Mouse (Mus musculus) intestine, embryonic 14.5 days (tissue): ENCODE measurements around the gene Ttc25. TPM values are rescaled to one million over a fixed set of nuclear protein-coding genes. Genes with fewer than 3 reads are reported as not detected.
A peak's percentile ranks its signal among the peaks of the same experiment; 100 is the strongest.

Experiments used
- ATAC-seq: fragments of 200-750 bp; cut with Nextera tagmentation; replicated peaks from 2 replicates; pipeline ENCODE4 v1.8.0; 2017; ENCODE audit warnings: low read depth, moderate number of reproducible peaks, moderate TSS enrichment, moderate library complexity; ENCODE audit not compliant: low FRiP score, low TSS enrichment
- DNase-seq: peaks from one replicate; pipeline ENCODE4 v3.0.0-alpha.2; 2018; ENCODE audit warnings: low spot score
- H3K27ac ChIP-seq: fragments of 300-500 bp; sonication (generic); 2 replicates; pipeline ENCODE4 v1.5.1; 2014; ENCODE audit warnings: low read depth, mild to moderate bottlenecking, control low read depth
- H3K27me3 ChIP-seq: fragments of 300-500 bp; sonication (generic); replicated peaks from 2 replicates; pipeline ENCODE4 v1.6.1; 2014; ENCODE audit warnings: low read length, control low read depth; ENCODE audit not compliant: control insufficient read depth, insufficient read depth
- H3K36me3 ChIP-seq: fragments of 300-500 bp; sonication (generic); 2 replicates; pipeline ENCODE4 v1.6.1; 2014; ENCODE audit warnings: low read length, control low read depth; ENCODE audit not compliant: control insufficient read depth, insufficient read depth
- H3K4me1 ChIP-seq: fragments of 300-500 bp; sonication (generic); replicated peaks from 2 replicates; pipeline ENCODE4 v1.6.1; 2014; ENCODE audit warnings: low read length, control low read depth, mixed read lengths; ENCODE audit not compliant: control insufficient read depth, insufficient read depth
- H3K4me2 ChIP-seq: fragments of 300-500 bp; sonication (generic); 2 replicates; pipeline ENCODE4 v1.6.1; 2014; ENCODE audit warnings: low read length
- H3K4me3 ChIP-seq: fragments of 300-500 bp; sonication (generic); 2 replicates; pipeline ENCODE4 v1.5.1; 2014; ENCODE audit warnings: low read depth, low read length, control low read depth, mixed read lengths
- H3K9ac ChIP-seq: fragments of 300-500 bp; sonication (generic); 2 replicates; pipeline ENCODE4 v1.6.1; 2014; ENCODE audit warnings: mild to moderate bottlenecking, low read length
- H3K9me3 ChIP-seq: fragments of 300-500 bp; sonication (generic); 2 replicates; pipeline ENCODE4 v1.6.1; 2016; ENCODE audit warnings: low read length, control low read depth; ENCODE audit not compliant: control insufficient read depth
- WGBS: fragments of 180-500 bp; shearing (Covaris S2); extraction: QIAGEN DNeasy Blood & Tissue Kit; methylation state at CpG from one replicate; pipeline ENCODE4 v1.1.7; 2014; 5-methylcytosine and 5-hydroxymethylcytosine counted together
- polyA plus RNA-seq: library from polyadenylated mRNA; unstranded; fragments of >200 nt; fragmentation: Nextera tagmentation; extraction: Ambion mirVana; gene quantifications from 2 replicates; pipeline ENCODE4 v1.2.1, GENCODE M21; 2014

Gene Ttc25
- polyA plus RNA-seq, 1 experiment from 2014 or later: 0.46 TPM

DNA sequence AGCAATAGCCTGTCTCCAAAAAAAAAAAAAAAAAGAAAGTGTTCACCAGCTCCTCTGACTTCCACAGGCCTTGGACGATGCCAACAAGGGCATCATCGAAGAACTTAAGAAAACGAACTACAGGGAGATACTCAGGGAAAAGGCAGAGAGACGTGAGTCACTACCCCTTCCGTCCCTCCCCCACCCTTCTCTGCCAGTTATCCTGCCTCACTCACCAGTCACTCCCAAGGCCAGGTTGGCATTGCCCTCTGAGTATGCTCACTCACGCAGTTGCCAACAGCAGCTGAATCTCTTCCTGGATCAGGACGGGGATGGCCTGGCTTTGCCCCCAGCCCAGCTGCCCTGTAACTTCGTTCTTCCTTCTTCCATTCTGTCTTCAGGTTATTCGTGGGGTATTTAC is 24.4 kb downstream of the Ttc25 start:
- whole genome bisulfite sequencing: 71% methylated on average over 9 of the region's 9 CpGs
- no peak overlapping the region for H3K9ac ChIP-seq
- no peaks in the 10 kb centered on the region for H3K9me3 ChIP-seq
- no peak overlapping the region for H3K27ac ChIP-seq
- no peak for ATAC-seq
- peaks cover 8% of the 10 kb centered on the region; the same call in 1 of the 2 replicates for H3K4me1 ChIP-seq
- no peaks in the 10 kb centered on the region for H3K36me3 ChIP-seq
- peaks cover 13% of the 10 kb centered on the region; the same call in 1 of the 2 replicates for H3K27me3 ChIP-seq
- no peak overlapping the region for H3K4me3 ChIP-seq
- DNase-seq: no peak
- no peak overlapping the region for H3K4me2 ChIP-seq

DNA sequence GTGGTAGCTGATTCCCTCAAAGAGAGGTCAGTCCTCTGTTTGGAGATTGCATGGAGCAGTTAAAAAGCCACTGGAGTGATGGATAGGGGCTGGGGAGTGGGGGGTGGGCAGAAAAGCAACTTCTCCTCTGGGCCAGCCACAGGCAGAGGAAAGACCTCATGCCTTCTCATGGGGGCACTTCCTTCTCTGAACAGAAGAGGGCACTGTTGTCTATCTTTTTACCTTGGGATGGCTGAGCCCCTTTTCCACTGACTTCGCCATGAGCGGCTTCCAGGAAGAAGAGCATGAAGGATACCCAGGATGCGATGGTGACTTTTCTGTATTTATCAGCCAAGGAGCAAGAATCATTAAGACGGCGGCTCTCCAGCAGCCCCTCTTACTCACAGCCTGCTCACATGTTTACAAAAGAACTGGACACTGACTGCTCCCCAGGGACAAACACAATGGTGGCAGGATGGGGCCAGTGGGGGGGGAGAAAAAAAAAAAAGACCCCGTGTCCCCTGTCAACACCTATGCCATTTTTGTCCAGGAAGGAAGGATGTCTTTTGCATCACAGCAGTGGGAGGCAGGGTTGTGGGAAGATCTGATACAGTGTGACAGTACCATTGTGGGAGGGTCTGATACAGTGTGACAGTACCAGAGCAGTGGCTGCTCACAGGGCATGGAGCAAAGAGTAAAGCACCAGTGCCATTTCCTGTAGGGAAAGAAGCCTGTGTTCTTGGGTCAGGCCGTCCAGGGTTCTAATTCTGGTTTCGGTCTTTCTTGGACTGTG is 25.2 kb downstream of the Ttc25 start:
- H3K27me3 ChIP-seq: peaks cover 13% of the 10 kb centered on the region; the same call in 1 of the 2 replicates
- DNase-seq: peak; percentile 88
- H3K4me2 ChIP-seq: peak overlapping the region; percentile 25
- no peak overlapping the region for H3K9ac ChIP-seq
- 12% methylated on average over 8 of the region's 8 CpGs for WGBS
- no peak for ATAC-seq
- no peaks in the 10 kb centered on the region for H3K9me3 ChIP-seq
- no peak overlapping the region for H3K27ac ChIP-seq
- peaks cover 10% of the 10 kb centered on the region; the same call in 1 of the 2 replicates for H3K4me1 ChIP-seq
- H3K36me3 ChIP-seq: no peaks in the 10 kb centered on the region
- H3K4me3 ChIP-seq: 0 out of 2 replicates have a peak overlapping the region, but pooled peaks have one; percentile 4

DNA sequence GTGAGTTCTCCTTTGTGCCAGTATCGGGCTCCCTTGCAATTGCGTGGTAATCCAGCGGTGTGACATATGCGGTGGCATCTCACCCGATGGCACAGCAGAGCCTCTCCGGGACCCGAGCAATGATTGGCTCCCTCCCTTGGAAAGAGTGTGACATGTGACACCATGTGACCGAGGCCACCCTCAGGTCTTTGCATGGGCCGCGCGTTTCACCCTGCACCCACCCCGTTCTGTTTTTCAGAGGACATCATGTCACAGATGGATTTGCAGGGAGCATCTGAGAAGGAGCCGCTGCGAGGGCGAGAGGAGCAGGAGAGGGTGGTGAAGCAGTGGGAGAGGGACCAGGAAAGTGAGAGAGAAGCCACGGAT is 25.8 kb downstream of the Ttc25 start:
- Histone ChIP-seq H3K4me2 (peak overlapping the region; percentile 25), H3K4me1 (peaks cover 12% of the 10 kb centered on the region; the same call in 1 of the 2 replicates), H3K36me3 (no peaks in the 10 kb centered on the region), H3K9me3 (no peaks in the 10 kb centered on the region), H3K9ac (no peak overlapping the region), H3K4me3 (0 out of 2 replicates have a peak overlapping the region, but pooled peaks have one; percentile 4), H3K27me3 (peaks cover 13% of the 10 kb centered on the region; the same call in 1 of the 2 replicates), H3K27ac (no peak overlapping the region)
- ATAC-seq (no peak), DNase-seq (no peak)
- 12% methylated on average over 16 of the region's 16 CpGs for WGBS

DNA sequence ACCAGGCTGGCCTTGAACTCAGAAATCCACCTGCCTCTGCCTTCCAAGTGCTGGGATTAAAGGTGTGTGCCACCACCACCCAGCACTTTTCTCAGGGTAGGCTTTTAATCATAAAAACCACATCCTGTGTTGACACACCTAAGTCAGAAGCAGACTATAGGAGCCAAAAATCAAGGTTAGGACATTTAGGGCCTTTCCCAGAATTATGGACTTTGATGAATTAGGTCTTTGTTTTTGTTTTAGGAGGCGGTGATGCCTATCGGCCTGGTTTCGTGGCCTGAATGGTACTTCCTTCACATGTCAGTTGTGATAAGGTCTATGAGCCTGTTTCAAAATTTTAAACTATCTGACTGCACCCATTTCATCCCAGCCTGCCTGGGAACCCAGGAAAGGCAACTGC is 28.8 kb downstream of the Ttc25 start:
- Histone ChIP-seq H3K27me3 (peaks cover 13% of the 10 kb centered on the region; the same call in 1 of the 2 replicates), H3K4me1 (peaks cover 12% of the 10 kb centered on the region; the same call in 1 of the 2 replicates), H3K27ac (0 out of 2 replicates have a peak overlapping the region, but pooled peaks have one; percentile 73), H3K9me3 (no peaks in the 10 kb centered on the region), H3K4me3 (peak overlapping the region; percentile 66; the same call in 1 of the 2 replicates), H3K9ac (no peak overlapping the region), H3K36me3 (peaks cover 8% of the 10 kb centered on the region), H3K4me2 (peak overlapping the region; percentile 73)
- DNase-seq (no peak), ATAC-seq (no peak)
- WGBS: 92% methylated on average over 3 of the region's 3 CpGs

DNA sequence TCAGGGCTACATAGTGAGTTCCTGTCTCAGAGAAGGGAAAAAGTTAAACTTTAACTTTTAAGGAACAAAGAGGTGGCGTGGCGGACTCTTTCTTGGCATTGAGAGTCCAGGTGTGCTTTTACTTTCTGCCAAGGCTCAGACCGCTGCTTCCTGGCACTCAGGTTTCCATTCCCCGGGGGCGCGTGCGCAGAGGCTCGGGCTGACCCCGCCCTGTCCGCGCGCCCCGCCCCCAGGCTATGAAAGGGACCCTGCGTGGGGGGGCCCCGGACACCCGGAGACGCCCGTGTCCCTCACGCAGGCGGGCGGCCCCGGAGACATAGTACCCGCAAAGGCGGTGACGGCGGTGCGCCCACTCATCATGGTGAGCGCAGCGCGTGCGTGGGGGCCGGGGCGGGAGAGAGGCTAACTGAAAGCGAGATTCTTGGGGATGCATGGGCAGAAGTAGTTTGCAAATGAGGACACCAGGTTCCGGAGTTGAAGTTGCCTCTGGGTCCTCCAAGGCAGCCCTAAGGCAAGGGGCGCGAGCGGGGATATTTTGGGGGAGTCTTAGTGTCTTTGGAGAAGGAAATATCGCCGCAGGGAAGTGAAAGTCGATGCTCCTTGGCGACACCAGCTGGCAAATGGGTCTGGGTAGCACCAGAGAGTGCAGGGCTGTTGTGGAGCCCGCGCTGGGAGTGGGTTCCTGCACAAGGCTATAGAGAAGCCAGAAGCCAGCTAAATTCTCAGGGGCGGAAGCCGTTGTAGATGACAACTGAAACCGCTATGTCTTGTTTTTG is 29.5 kb downstream of the Ttc25 start, which contains the start of gene Cnp:
TSS of gene Cnp (plus strand) at position 197 of the 776 bp plus-strand sequence.
- Histone ChIP-seq H3K4me2 (peak within 1 kb of the TSS; percentile 73), H3K4me1 (peaks cover 12% of the 10 kb centered on the region; the same call in 1 of the 2 replicates), H3K9ac (peak within 1 kb of the TSS; percentile 63), H3K9me3 (no peaks in the 10 kb centered on the region), H3K27me3 (peaks cover 13% of the 10 kb centered on the region; the same call in 1 of the 2 replicates), H3K36me3 (peaks cover 15% of the 10 kb centered on the region), H3K27ac (peak within 1 kb of the TSS; percentile 73), H3K4me3 (peak within 1 kb of the TSS; percentile 66)
- ATAC-seq (peak; percentile 67), DNase-seq (peak; percentile 84)
- 2% methylated on average over 47 of the region's 47 CpGs for WGBS

DNA sequence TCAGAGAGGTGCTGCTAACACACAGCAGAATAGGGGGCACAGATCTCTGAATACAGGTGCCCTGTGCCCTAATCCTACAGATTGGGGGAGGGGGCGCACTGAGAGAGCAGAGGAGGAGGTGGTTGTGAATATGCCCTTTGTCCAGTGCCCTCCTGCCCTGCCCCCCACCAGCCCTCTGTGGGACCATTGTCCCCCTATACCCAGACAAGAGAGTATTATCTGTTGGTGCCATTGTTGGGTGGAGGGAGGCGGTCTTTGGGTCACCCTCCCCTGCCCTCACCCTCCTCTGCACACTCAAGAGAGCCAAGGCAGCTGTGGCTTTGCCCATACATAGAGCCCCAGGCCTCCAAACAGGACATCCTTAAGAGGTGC is 30.1 kb downstream of the Ttc25 start:
- Histone ChIP-seq H3K27me3 (peaks cover 13% of the 10 kb centered on the region; the same call in 1 of the 2 replicates), H3K9ac (peak overlapping the region; percentile 63), H3K36me3 (peaks cover 21% of the 10 kb centered on the region), H3K4me1 (peaks cover 12% of the 10 kb centered on the region; the same call in 1 of the 2 replicates), H3K4me2 (peak overlapping the region; percentile 73), H3K4me3 (peak overlapping the region; percentile 66), H3K9me3 (no peaks in the 10 kb centered on the region), H3K27ac (peak overlapping the region; percentile 73; the same call in 1 of the 2 replicates)
- DNase-seq: no peak
- 54% methylated on average over 2 of the region's 2 CpGs for WGBS
- peak; percentile 14 for ATAC-seq

DNA sequence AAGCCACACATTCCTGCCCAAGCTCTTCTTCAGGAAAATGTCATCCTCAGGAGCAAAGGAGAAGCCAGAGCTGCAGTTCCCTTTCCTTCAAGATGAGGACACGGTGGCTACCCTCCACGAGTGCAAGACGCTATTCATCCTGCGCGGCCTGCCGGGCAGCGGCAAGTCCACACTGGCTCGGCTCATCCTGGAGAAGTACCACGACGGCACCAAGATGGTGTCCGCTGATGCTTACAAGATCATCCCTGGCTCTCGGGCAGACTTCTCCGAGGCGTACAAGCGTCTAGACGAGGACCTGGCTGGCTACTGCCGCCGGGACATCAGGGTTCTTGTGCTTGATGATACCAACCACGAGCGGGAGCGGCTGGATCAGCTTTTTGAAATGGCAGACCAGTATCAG is 30.8 kb downstream of the Ttc25 start:
- DNase-seq: no peak
- Histone ChIP-seq H3K4me2 (peak overlapping the region; percentile 73; the same call in 1 of the 2 replicates), H3K9ac (no peak overlapping the region), H3K4me1 (peaks cover 5% of the 10 kb centered on the region; the same call in 1 of the 2 replicates), H3K27ac (no peak overlapping the region), H3K27me3 (peaks cover 7% of the 10 kb centered on the region; the same call in 1 of the 2 replicates), H3K36me3 (peaks cover 29% of the 10 kb centered on the region), H3K4me3 (no peak overlapping the region), H3K9me3 (no peaks in the 10 kb centered on the region)
- ATAC-seq: no peak
- WGBS: 64% methylated on average over 21 of the region's 21 CpGs

DNA sequence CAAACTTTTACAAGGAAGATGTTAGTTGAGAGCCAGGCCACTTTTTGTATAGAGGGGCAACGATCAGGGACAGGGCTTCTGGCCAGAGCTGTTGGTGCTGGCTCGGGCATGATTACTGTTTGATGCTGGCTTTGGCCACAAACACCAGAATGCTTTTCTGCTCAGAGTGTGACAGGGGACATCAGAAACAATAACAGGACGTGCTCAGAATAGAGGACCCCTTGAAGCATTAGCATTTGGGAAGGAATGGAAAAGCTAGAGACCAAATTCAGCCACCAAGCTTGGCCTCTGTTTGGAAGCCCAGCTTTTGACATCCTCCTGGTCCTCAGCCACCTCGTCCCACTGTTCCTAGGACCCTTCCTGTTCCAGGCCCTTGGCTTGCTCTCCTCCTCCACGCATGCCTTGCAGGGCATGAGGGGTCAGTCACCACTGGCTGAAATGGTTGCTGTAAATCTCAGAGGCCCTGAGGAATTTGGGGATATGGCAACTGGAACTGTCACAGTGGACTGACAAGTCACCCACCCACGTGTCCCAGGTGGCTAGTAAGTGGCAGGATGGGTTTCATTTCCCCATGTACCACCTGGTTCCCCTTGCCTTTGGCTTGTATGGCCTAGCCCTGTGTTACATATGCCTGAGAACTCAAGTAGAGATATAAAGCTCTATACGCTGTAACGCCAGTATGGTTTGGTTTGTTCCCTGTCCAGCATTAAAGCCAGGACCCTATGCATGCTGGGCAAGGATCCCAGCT is 32.6 kb downstream of the Ttc25 start:
- no peak overlapping the region for H3K4me2 ChIP-seq
- 0 out of 2 replicates have a peak, but pooled peaks cover 4% of the 10 kb centered on the region for H3K4me1 ChIP-seq
- H3K27me3 ChIP-seq: no peaks in the 10 kb centered on the region
- H3K4me3 ChIP-seq: no peak overlapping the region
- H3K9ac ChIP-seq: no peak overlapping the region
- H3K9me3 ChIP-seq: no peaks in the 10 kb centered on the region
- ATAC-seq (no peak), DNase-seq (no peak)
- H3K27ac ChIP-seq: no peak overlapping the region
- 81% methylated on average over 8 of the region's 8 CpGs for WGBS
- peaks cover 46% of the 10 kb centered on the region for H3K36me3 ChIP-seq
